Mouse (Mus musculus): ENCODE data around the gene Nthl1. TPM values are rescaled to one million over a fixed set of nuclear protein-coding genes. Genes with fewer than 3 reads are reported as not detected.
A peak's percentile ranks its signal among the peaks of the same experiment; 100 is the strongest.

Gene Nthl1
- total and polyA plus RNA-seq, 2 experiments from 2014 or later: 5.7 to 10.0 TPM

DNA sequence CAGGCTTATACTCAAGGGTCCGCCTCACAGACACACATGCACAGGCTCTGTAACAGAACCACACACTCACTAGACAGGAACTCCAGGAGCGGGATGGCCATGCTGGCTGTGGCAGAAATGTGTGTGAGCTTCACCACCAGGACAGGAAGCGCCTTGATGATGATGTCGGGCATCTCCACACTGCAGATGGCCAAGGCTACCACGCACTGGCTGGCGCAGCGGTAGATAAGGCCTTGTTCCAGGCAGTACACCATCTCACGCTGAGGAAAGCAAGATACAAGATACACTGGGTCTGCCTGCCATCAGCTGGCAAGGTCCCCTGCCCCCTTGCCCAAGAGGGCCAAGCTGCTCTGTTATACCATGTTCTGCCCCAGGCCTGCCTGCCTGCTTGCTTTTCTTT is 23.6 kb upstream of the Nthl1 start:
- ATAC-seq (ENCODE audit: insufficient read depth, low read depth): no peak
- H3K4me2 ChIP-seq (ENCODE audit: low read depth, low read length): no peak overlapping the region
- H3K27ac ChIP-seq (ENCODE audit: low read depth): no peak overlapping the region
- TF ChIP-seq CTCF (IDR thresholded peaks at IDR 0.05; ENCODE audit: low read depth) (no peak), EP300 (IDR thresholded peaks at IDR 0.05; ENCODE audit: low read depth) (no peak)
- WGBS: 81% methylated on average over 8 of the region's 8 CpGs
- H3K36me3 ChIP-seq (replicated peaks; ENCODE audit: control insufficient read depth, insufficient read depth, low read length): peaks cover 61% of the 10 kb centered on the region
- no peak overlapping the region for H3K4me3 ChIP-seq (ENCODE audit: low read depth, low read length)
- no peaks in the 10 kb centered on the region for H3K9me3 ChIP-seq (replicated peaks; ENCODE audit: control insufficient read depth, low read length)
- no peaks in the 10 kb centered on the region for H3K27me3 ChIP-seq (ENCODE audit: control insufficient read depth, insufficient read depth, low read length)
- H3K9ac ChIP-seq (replicated peaks; ENCODE audit: low read depth, low read length): no peak overlapping the region
- DNase-seq (ENCODE audit: low spot score): no peak
- H3K4me1 ChIP-seq (ENCODE audit: control insufficient read depth, insufficient read depth): no peaks in the 10 kb centered on the region

DNA sequence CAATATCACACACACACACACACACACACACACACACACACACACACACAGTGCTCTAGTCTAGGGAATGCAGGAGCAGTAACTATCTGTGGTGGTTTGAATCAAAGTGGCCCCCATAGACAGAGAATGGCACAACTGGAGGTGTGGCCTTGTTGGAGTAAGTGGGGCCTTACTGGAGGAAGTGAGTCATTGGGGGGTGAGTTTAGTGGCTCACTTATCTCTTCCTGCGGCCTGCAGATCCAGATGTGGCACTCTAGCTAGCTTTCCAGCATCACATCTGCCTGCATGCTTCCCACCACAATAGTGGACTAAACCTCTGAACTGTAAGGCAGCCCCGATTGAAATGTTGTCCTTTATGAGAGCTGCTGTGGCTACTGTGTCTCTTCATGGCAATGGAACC is 21.8 kb upstream of the Nthl1 start:
- H3K4me2 ChIP-seq (ENCODE audit: low read depth, low read length): no peak overlapping the region
- H3K9me3 ChIP-seq (replicated peaks; ENCODE audit: control insufficient read depth, low read length): no peaks in the 10 kb centered on the region
- no peak for TF ChIP-seq EP300 (IDR thresholded peaks at IDR 0.05; ENCODE audit: low read depth)
- TF ChIP-seq CTCF (IDR thresholded peaks at IDR 0.05; ENCODE audit: low read depth): no peak
- H3K4me3 ChIP-seq (ENCODE audit: low read depth, low read length): no peak overlapping the region
- H3K27me3 ChIP-seq (ENCODE audit: control insufficient read depth, insufficient read depth, low read length): no peaks in the 10 kb centered on the region
- no peaks in the 10 kb centered on the region for H3K4me1 ChIP-seq (ENCODE audit: control insufficient read depth, insufficient read depth)
- DNase-seq (ENCODE audit: low spot score) (no peak), ATAC-seq (ENCODE audit: insufficient read depth, low read depth) (no peak)
- H3K36me3 ChIP-seq (replicated peaks; ENCODE audit: control insufficient read depth, insufficient read depth, low read length): peaks cover 63% of the 10 kb centered on the region
- WGBS: 37% methylated on average over 2 of the region's 2 CpGs
- H3K27ac ChIP-seq (ENCODE audit: low read depth): no peak overlapping the region
- no peak overlapping the region for H3K9ac ChIP-seq (replicated peaks; ENCODE audit: low read depth, low read length)

GRCm38 (mm10) chr17:24617561-24618194 is 14.8 kb upstream of the Nthl1 start:
- 83% methylated on average over 14 of the region's 14 CpGs for WGBS
- H3K27ac ChIP-seq (ENCODE audit: low read depth): no peak overlapping the region
- H3K36me3 ChIP-seq (replicated peaks; ENCODE audit: control insufficient read depth, insufficient read depth, low read length): peaks cover 85% of the 10 kb centered on the region
- no peak overlapping the region for H3K9ac ChIP-seq (replicated peaks; ENCODE audit: low read depth, low read length)
- no peak for ATAC-seq (ENCODE audit: insufficient read depth, low read depth)
- H3K4me3 ChIP-seq (ENCODE audit: low read depth, low read length): no peak overlapping the region
- no peak overlapping the region for H3K4me2 ChIP-seq (ENCODE audit: low read depth, low read length)
- no peak for TF ChIP-seq EP300 (IDR thresholded peaks at IDR 0.05; ENCODE audit: low read depth)
- TF ChIP-seq CTCF (IDR thresholded peaks at IDR 0.05; ENCODE audit: low read depth): no peak
- no peaks in the 10 kb centered on the region for H3K4me1 ChIP-seq (ENCODE audit: control insufficient read depth, insufficient read depth)
- H3K9me3 ChIP-seq (replicated peaks; ENCODE audit: control insufficient read depth, low read length): no peaks in the 10 kb centered on the region
- DNase-seq (ENCODE audit: low spot score): no peak
- no peaks in the 10 kb centered on the region for H3K27me3 ChIP-seq (ENCODE audit: control insufficient read depth, insufficient read depth, low read length)

DNA sequence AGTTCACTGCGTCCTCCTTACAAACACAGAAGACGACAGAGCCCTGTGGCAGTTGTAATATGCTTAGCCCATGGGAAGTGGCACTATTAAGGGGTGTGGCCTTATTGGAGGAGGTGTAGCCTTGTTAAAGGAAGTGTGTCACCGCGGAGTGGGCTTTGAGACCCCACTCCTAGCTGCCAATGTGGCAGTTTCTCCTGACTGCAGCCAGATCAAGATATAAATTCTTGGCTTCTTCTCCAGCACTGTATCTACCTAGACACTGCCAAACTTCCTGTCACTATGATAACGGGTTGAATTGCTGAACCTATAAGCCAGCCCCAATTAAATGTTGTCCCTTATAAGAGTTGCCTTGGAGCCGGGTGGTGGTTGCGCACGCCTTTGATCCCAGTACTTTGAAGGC is 7.0 kb upstream of the Nthl1 start:
- no peak overlapping the region for H3K4me2 ChIP-seq (ENCODE audit: low read depth, low read length)
- peaks cover 92% of the 10 kb centered on the region for H3K36me3 ChIP-seq (replicated peaks; ENCODE audit: control insufficient read depth, insufficient read depth, low read length)
- ATAC-seq (ENCODE audit: insufficient read depth, low read depth) (no peak), DNase-seq (ENCODE audit: low spot score) (no peak)
- no peak for TF ChIP-seq EP300 (IDR thresholded peaks at IDR 0.05; ENCODE audit: low read depth)
- TF ChIP-seq CTCF (IDR thresholded peaks at IDR 0.05; ENCODE audit: low read depth): no peak
- 85% methylated on average over 8 of the region's 8 CpGs for WGBS
- H3K4me3 ChIP-seq (ENCODE audit: low read depth, low read length): no peak overlapping the region
- no peak overlapping the region for H3K27ac ChIP-seq (ENCODE audit: low read depth)
- H3K4me1 ChIP-seq (ENCODE audit: control insufficient read depth, insufficient read depth): no peaks in the 10 kb centered on the region
- no peak overlapping the region for H3K9ac ChIP-seq (replicated peaks; ENCODE audit: low read depth, low read length)
- no peaks in the 10 kb centered on the region for H3K27me3 ChIP-seq (ENCODE audit: control insufficient read depth, insufficient read depth, low read length)
- no peaks in the 10 kb centered on the region for H3K9me3 ChIP-seq (replicated peaks; ENCODE audit: control insufficient read depth, low read length)

GRCm38 (mm10) chr17:24628646-24629045 is 3.8 kb upstream of the Nthl1 start:
- TF ChIP-seq CTCF (IDR thresholded peaks at IDR 0.05; ENCODE audit: low read depth): peak; percentile 89
- TF ChIP-seq EP300 (IDR thresholded peaks at IDR 0.05; ENCODE audit: low read depth): no peak

GRCm38 (mm10) chr17:24630072-24630471 is 2.4 kb upstream of the Nthl1 start:
- Histone ChIP-seq H3K4me1 (ENCODE audit: control insufficient read depth, insufficient read depth) (peaks cover 9% of the 10 kb centered on the region; the same call in 1 of the 2 replicates), H3K9me3 (replicated peaks; ENCODE audit: control insufficient read depth, low read length) (no peaks in the 10 kb centered on the region), H3K27me3 (ENCODE audit: control insufficient read depth, insufficient read depth, low read length) (no peaks in the 10 kb centered on the region), H3K4me3 (ENCODE audit: low read depth, low read length) (no peak overlapping the region), H3K9ac (replicated peaks; ENCODE audit: low read depth, low read length) (no peak overlapping the region), H3K36me3 (replicated peaks; ENCODE audit: control insufficient read depth, insufficient read depth, low read length) (peaks cover 46% of the 10 kb centered on the region), H3K27ac (ENCODE audit: low read depth) (no peak overlapping the region), H3K4me2 (ENCODE audit: low read depth, low read length) (no peak overlapping the region)
- 87% methylated on average over 14 of the region's 14 CpGs for WGBS
- TF ChIP-seq CTCF (IDR thresholded peaks at IDR 0.05; ENCODE audit: low read depth): no peak
- TF ChIP-seq EP300 (IDR thresholded peaks at IDR 0.05; ENCODE audit: low read depth): no peak
- DNase-seq (ENCODE audit: low spot score) (no peak), ATAC-seq (ENCODE audit: insufficient read depth, low read depth) (no peak)

More at GRCm38 (mm10) chr17:24628646-24629045, 3.8 kb upstream of the Nthl1 start:
- Histone ChIP-seq H3K4me2 (ENCODE audit: low read depth, low read length) (no peak overlapping the region), H3K9me3 (replicated peaks; ENCODE audit: control insufficient read depth, low read length) (no peaks in the 10 kb centered on the region), H3K27me3 (ENCODE audit: control insufficient read depth, insufficient read depth, low read length) (no peaks in the 10 kb centered on the region), H3K36me3 (replicated peaks; ENCODE audit: control insufficient read depth, insufficient read depth, low read length) (peaks cover 60% of the 10 kb centered on the region), H3K27ac (ENCODE audit: low read depth) (no peak overlapping the region), H3K4me1 (ENCODE audit: control insufficient read depth, insufficient read depth) (peaks cover 9% of the 10 kb centered on the region; the same call in 1 of the 2 replicates), H3K4me3 (ENCODE audit: low read depth, low read length) (no peak overlapping the region), H3K9ac (replicated peaks; ENCODE audit: low read depth, low read length) (no peak overlapping the region)
- WGBS: 8% methylated on average over 5 of the region's 5 CpGs
- ATAC-seq (ENCODE audit: insufficient read depth, low read depth): no peak
- peak; percentile 61 for DNase-seq (ENCODE audit: low spot score)
